Mouse (Mus musculus) CH12.LX (cell line): ENCODE data around the gene Astn2. TPM values are rescaled to one million over a fixed set of nuclear protein-coding genes. Genes with fewer than 3 reads are reported as not detected.

Experiments used
- DNase-seq: peaks from one replicate; pipeline ENCODE4 v3.0.0-alpha.2; 2013; ENCODE audit errors: extremely low read depth
- H3K27ac ChIP-seq: 2 replicates; pipeline ENCODE4 v1.5.1; 2012; ENCODE audit warnings: low read depth, mild to moderate bottlenecking, control low read depth, moderate library complexity; ENCODE audit not compliant: insufficient read depth
- H3K27me3 ChIP-seq: replicated peaks from 2 replicates; pipeline ENCODE3; 2012; ENCODE audit warnings: inconsistent platforms
- H3K36me3 ChIP-seq, 2 experiments: replicated peaks in 1 of 2; 2 replicates each; pipeline versions ENCODE3 to v1.6.1; 2012; ENCODE audit warnings: inconsistent platforms in 1 of 2, low read length in 1 of 2, mild to moderate bottlenecking in 1 of 2, mixed read lengths in 1 of 2, moderate library complexity in 1 of 2; ENCODE audit not compliant: control insufficient read depth in 1 of 2, insufficient read depth in 1 of 2
- H3K4me1 ChIP-seq, 2 experiments: 2 replicates each; pipeline ENCODE4 v1.6.1; 2012; ENCODE audit warnings: inconsistent platforms in 1 of 2, moderate library complexity in 1 of 2; ENCODE audit not compliant: insufficient read depth in 2 of 2, control insufficient read depth in 1 of 2
- H3K4me2 ChIP-seq: 2 replicates; pipeline ENCODE4 v1.6.1; 2012; ENCODE audit warnings: low read depth, mild to moderate bottlenecking, control low read depth; ENCODE audit not compliant: poor library complexity, insufficient read depth, severe bottlenecking
- H3K4me3 ChIP-seq, 3 experiments: fragments of 150-350 bp in 1 of 3; sonication (generic) in 1 of 3; replicated peaks in 1 of 3; 2 replicates each; pipeline versions ENCODE3 to v1.5.1; 2011 to 2012; ENCODE audit warnings: low read depth in 2 of 3, low read length in 2 of 3, mild to moderate bottlenecking in 2 of 3, moderate library complexity in 2 of 3, control low read depth in 1 of 3, improper control_type of control experiment in 1 of 3, inconsistent platforms in 1 of 3, mixed read lengths in 1 of 3; ENCODE audit not compliant: poor library complexity in 1 of 3
- H3K79me2 ChIP-seq: replicated peaks from 2 replicates; pipeline ENCODE4 v1.6.1; 2012; ENCODE audit warnings: mild to moderate bottlenecking, moderate library complexity; ENCODE audit not compliant: control insufficient read depth, poor library complexity, insufficient read depth, severe bottlenecking; ENCODE audit errors: extremely low read depth
- H3K9ac ChIP-seq: 2 replicates; pipeline ENCODE4 v1.6.1; 2012; ENCODE audit warnings: low read depth, mild to moderate bottlenecking, control low read depth, moderate library complexity; ENCODE audit not compliant: insufficient read depth
- H3K9me3 ChIP-seq: replicated peaks from 2 replicates; pipeline ENCODE3; 2012; ENCODE audit warnings: low read length, inconsistent platforms, mixed read lengths
- CHD2 ChIP-seq: IDR thresholded peaks from 2 replicates; pipeline ENCODE4 v1.6.1; 2011; ENCODE audit warnings: low read length, improper control_type of control experiment
- CTCF ChIP-seq, 2 experiments: IDR thresholded peaks in 1 of 2; conservative IDR thresholded peaks in 1 of 2; 2 replicates each; pipeline ENCODE4 v1.5.1; 2011 to 2012; ENCODE audit warnings: low read depth in 2 of 2, low read length in 2 of 2, improper control_type of control experiment in 1 of 2, inconsistent platforms in 1 of 2, mild to moderate bottlenecking in 1 of 2, moderate library complexity in 1 of 2
- ELF1 ChIP-seq: IDR thresholded peaks from 2 replicates; pipeline ENCODE4 v1.6.1; 2014; ENCODE audit warnings: low read depth, mild to moderate bottlenecking, inconsistent platforms, low read length, improper control_type of control experiment
- ETS1 ChIP-seq: conservative IDR thresholded peaks from 2 replicates; pipeline ENCODE4 v1.6.1; 2012; ENCODE audit warnings: low read depth, mild to moderate bottlenecking, inconsistent platforms, low read length, improper control_type of control experiment, moderate library complexity
- GABPA ChIP-seq: IDR thresholded peaks from 2 replicates; pipeline ENCODE4 v1.6.1; 2012; ENCODE audit warnings: low read depth, low read length, improper control_type of control experiment, inconsistent platforms; ENCODE audit not compliant: insufficient replicate concordance
- HCFC1 ChIP-seq: IDR thresholded peaks from 2 replicates; pipeline ENCODE4 v1.6.1; 2012; ENCODE audit warnings: low read depth, mild to moderate bottlenecking, inconsistent platforms, low read length, improper control_type of control experiment
- JUND ChIP-seq: conservative IDR thresholded peaks from 2 replicates; pipeline ENCODE4 v1.6.1; 2011; ENCODE audit warnings: low read depth, low read length, improper control_type of control experiment
- KAT2A ChIP-seq: IDR thresholded peaks from 2 replicates; pipeline ENCODE4 v1.6.1; 2012; ENCODE audit warnings: low read length, improper control_type of control experiment, inconsistent platforms; ENCODE audit not compliant: insufficient replicate concordance
- MAFK ChIP-seq: IDR thresholded peaks from 2 replicates; pipeline ENCODE4 v1.6.1; 2011; ENCODE audit warnings: low read length, improper control_type of control experiment; ENCODE audit not compliant: insufficient replicate concordance
- MAX ChIP-seq: IDR thresholded peaks from 2 replicates; pipeline ENCODE4 v1.6.1; 2011; ENCODE audit warnings: low read length, improper control_type of control experiment
- MEF2A ChIP-seq: IDR thresholded peaks from 2 replicates; pipeline ENCODE4 v1.6.1; 2014; ENCODE audit warnings: low read depth, mild to moderate bottlenecking, inconsistent platforms, low read length, improper control_type of control experiment, borderline replicate concordance
- MXI1 ChIP-seq: IDR thresholded peaks from 2 replicates; pipeline ENCODE4 v1.6.1; 2011; ENCODE audit warnings: mild to moderate bottlenecking, low read depth, low read length, improper control_type of control experiment
- MYC ChIP-seq: IDR thresholded peaks from 2 replicates; pipeline ENCODE4 v1.6.1; 2011; ENCODE audit warnings: low read depth, mild to moderate bottlenecking, improper control_type of control experiment, low read length
- NELFE ChIP-seq: IDR thresholded peaks from 2 replicates; pipeline ENCODE4 v1.6.1; 2011; ENCODE audit warnings: low read depth, low read length, improper control_type of control experiment
- NRF1 ChIP-seq: IDR thresholded peaks from 2 replicates; pipeline ENCODE4 v1.6.1; 2014; ENCODE audit warnings: low read depth, mild to moderate bottlenecking, inconsistent platforms, low read length, improper control_type of control experiment, moderate library complexity
- PAX5 ChIP-seq: IDR thresholded peaks from 2 replicates; pipeline ENCODE4 v1.6.1; 2012; ENCODE audit warnings: low read length, inconsistent platforms, mixed read lengths
- POLR2A ChIP-seq: IDR thresholded peaks from 2 replicates; pipeline ENCODE4 v1.6.1; 2011; ENCODE audit warnings: low read depth, mild to moderate bottlenecking, improper control_type of control experiment, low read length
- POLR2AphosphoS2 ChIP-seq: IDR thresholded peaks from 2 replicates; pipeline ENCODE4 v1.6.1; 2011; ENCODE audit warnings: low read depth, low read length, improper control_type of control experiment
- RAD21 ChIP-seq: IDR thresholded peaks from 2 replicates; pipeline ENCODE4 v1.6.1; 2011; ENCODE audit warnings: low read depth, mild to moderate bottlenecking, low read length, improper control_type of control experiment, moderate library complexity
- SMC3 ChIP-seq: IDR thresholded peaks from 2 replicates; pipeline ENCODE4 v1.6.1; 2011; ENCODE audit warnings: low read depth, low read length, improper control_type of control experiment
- TBP ChIP-seq: conservative IDR thresholded peaks from 2 replicates; pipeline ENCODE4 v1.6.1; 2011; ENCODE audit warnings: low read depth, low read length, improper control_type of control experiment
- UBTF ChIP-seq: IDR thresholded peaks from 2 replicates; pipeline ENCODE4 v1.6.1; 2012; ENCODE audit warnings: low read depth, mild to moderate bottlenecking, inconsistent platforms, low read length, improper control_type of control experiment, moderate library complexity
- USF1 ChIP-seq: IDR thresholded peaks from 2 replicates; pipeline ENCODE4 v1.6.1; 2014; ENCODE audit warnings: low read depth, mild to moderate bottlenecking, inconsistent platforms, low read length, improper control_type of control experiment
- ZMIZ1 ChIP-seq: IDR thresholded peaks from 2 replicates; pipeline ENCODE4 v1.6.1; 2012; ENCODE audit warnings: low read depth, mild to moderate bottlenecking, inconsistent platforms, low read length, improper control_type of control experiment
- ZNF384 ChIP-seq: IDR thresholded peaks from 2 replicates; pipeline ENCODE4 v1.6.1; 2012; ENCODE audit warnings: low read depth, low read length, improper control_type of control experiment, inconsistent platforms
- dilution Hi-C: fragments of 300-500 bp; cut with MboI; formaldehyde crosslinking; loops from 2 replicates; pipeline ENCODE4 v1.14.3; 2020; ENCODE audit warnings: low sequenced_read_pairs; ENCODE audit not compliant: extremely low pct_unique_long_range_greater_than_20kb, extremely low pct_ligation_motif_present
- in situ Hi-C: fragments of 300-500 bp; cut with MboI; formaldehyde crosslinking; loops from 3 replicates; pipeline ENCODE4 v1.14.3; 2019; ENCODE audit warnings: low sequenced_read_pairs, low pct_ligation_motif_present, low pct_unique_long_range_greater_than_20kb, mixed read lengths
- polyA plus RNA-seq: library from polyadenylated mRNA; unstranded; fragments of >175 nt; gene quantifications from 2 replicates; pipeline ENCODE4 v1.2.1, GENCODE M21; 2012; ENCODE audit warnings: low read depth; ENCODE audit not compliant: insufficient read length
- total RNA-seq, 2 experiments: library from RNA; depleted of rRNA; stranded (reverse); fragments of 300-350 nt in 1 of 2; fragments of >200 nt in 1 of 2; gene quantifications; 2 replicates each; pipeline ENCODE4 v1.2.3; 2012 to 2014

Gene Astn2
- total and polyA plus RNA-seq, 3 experiments = not detected

DNA sequence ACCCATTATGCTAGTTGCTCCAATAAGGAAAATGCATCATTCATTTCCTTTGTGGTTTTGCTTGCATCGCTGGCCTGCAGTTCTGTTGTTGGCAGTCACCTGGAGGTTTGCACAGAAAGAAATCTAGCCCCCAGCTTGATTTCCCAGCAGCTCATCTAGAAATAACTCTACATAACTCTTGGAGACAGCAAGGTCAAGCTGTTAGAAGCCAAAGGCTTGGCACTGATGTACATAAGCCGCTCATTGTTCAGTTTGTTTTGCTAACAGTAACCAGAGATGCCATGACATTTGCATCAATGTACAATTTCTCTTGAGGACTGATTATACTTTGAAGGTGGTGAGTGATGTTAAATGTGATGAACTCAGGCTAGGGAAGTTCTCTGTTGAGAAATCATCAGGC is 583.3 kb downstream of the Astn2 start:
- in situ Hi-C loops (no loop called here), dilution Hi-C loops (no loop called here)
- H3K79me2 ChIP-seq = no peaks in the 10 kb centered on the region
- no peaks in the 10 kb centered on the region for H3K36me3 ChIP-seq
- H3K9ac ChIP-seq = no peak overlapping the region
- no peaks in the 10 kb centered on the region for H3K4me1 ChIP-seq
- no peak overlapping the region for H3K27ac ChIP-seq
- TF ChIP-seq JUND (no peak), UBTF (no peak), SMC3 (no peak), ETS1 (no peak)
- no peaks in the 10 kb centered on the region for H3K27me3 ChIP-seq
- DNase-seq = no peak
- H3K4me2 ChIP-seq = no peak overlapping the region
- peaks cover 40% of the 10 kb centered on the region for H3K9me3 ChIP-seq
- H3K4me3 ChIP-seq = no peak overlapping the region

DNA sequence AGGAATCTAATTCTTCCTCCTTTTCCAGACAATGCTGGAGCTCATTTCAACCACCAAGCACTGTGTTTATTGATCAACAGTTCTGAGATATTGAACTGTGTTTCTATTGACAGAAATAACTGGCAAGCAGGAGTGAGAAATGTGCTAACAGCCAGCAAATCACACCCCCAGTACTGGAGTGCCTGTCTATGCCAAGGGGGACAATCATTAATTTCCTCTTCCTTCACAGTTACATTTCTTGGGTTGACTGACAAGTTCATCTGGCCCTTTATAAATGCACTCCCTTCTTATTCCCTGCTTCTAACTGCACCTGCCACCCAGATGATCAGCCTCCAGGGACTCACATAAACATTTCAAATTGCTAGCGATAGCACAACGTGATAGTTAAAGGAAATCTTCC is 584.2 kb downstream of the Astn2 start:
- no peak overlapping the region for H3K4me2 ChIP-seq
- TF ChIP-seq POLR2A (no peak), USF1 (no peak), NRF1 (no peak), MXI1 (no peak), HCFC1 (no peak)
- H3K36me3 ChIP-seq = no peaks in the 10 kb centered on the region
- no peak overlapping the region for H3K27ac ChIP-seq
- peaks cover 44% of the 10 kb centered on the region for H3K9me3 ChIP-seq
- H3K27me3 ChIP-seq = no peaks in the 10 kb centered on the region
- dilution Hi-C loops = no loop called here
- no peaks in the 10 kb centered on the region for H3K79me2 ChIP-seq
- H3K9ac ChIP-seq = no peak overlapping the region
- no peak for DNase-seq
- H3K4me3 ChIP-seq = no peak overlapping the region
- H3K4me1 ChIP-seq = no peaks in the 10 kb centered on the region
- in situ Hi-C loops = no loop called here

DNA sequence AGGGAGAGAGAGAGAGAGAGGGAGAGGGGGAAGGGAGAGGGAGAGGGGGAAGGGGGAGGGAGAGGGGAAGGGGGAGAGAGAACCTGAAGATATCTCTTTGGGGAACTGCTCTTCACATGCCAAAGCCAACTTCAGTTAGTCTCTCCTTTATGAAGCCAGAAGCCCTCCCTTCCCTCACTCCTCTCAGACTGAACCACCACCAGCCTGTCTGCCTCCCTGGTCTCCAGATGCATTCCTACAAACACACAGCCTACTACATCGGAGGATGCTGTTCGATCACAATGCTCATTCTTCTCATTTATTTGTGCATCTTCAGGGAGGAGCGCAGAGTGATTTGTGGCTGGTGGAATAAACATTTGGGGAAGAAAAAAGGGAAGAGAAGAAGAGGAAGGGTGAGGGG is 584.6 kb downstream of the Astn2 start:
- no peak for DNase-seq
- no peak for TF ChIP-seq TBP
- no peak for TF ChIP-seq MYC
- TF ChIP-seq CHD2 = no peak
- TF ChIP-seq NELFE = no peak
- TF ChIP-seq KAT2A = no peak
- TF ChIP-seq PAX5 = no peak
- TF ChIP-seq CTCF (conservative IDR thresholded peaks at IDR 0.05 in 1 of 2, IDR thresholded peaks at IDR 0.05 in 1 of 2; ENCODE audit: low read depth in 2 of 2, low read length in 2 of 2) = no peak
- no peak for TF ChIP-seq RAD21
- TF ChIP-seq JUND = no peak
- TF ChIP-seq ZMIZ1 = no peak
- TF ChIP-seq POLR2AphosphoS2 = no peak
- TF ChIP-seq GABPA = no peak
- TF ChIP-seq ZNF384 = no peak
- no peak for TF ChIP-seq MEF2A
- TF ChIP-seq MAFK = no peak
- TF ChIP-seq ELF1 = no peak
- TF ChIP-seq MAX = no peak
- TF ChIP-seq HCFC1 = no peak
- H3K4me2 ChIP-seq = no peak overlapping the region
- dilution Hi-C loops (no loop called here), in situ Hi-C loops (no loop called here)
- no peak overlapping the region for H3K4me3 ChIP-seq
- H3K27me3 ChIP-seq = no peaks in the 10 kb centered on the region
- H3K79me2 ChIP-seq = no peaks in the 10 kb centered on the region
- H3K36me3 ChIP-seq = no peaks in the 10 kb centered on the region
- peaks cover 47% of the 10 kb centered on the region for H3K9me3 ChIP-seq
- no peaks in the 10 kb centered on the region for H3K4me1 ChIP-seq
- H3K9ac ChIP-seq = no peak overlapping the region
- no peak overlapping the region for H3K27ac ChIP-seq
